Mouse (Mus musculus): ENCODE data around the gene Rps21.

Gene Rps21

GRCm38 (mm10) chr2:180257001-180257521, at the start of gene Rps21:
Gene Rps21, plus strand, starts transcription at chr2:180257377.
- peak; percentile 100 for DNase-seq

DNA sequence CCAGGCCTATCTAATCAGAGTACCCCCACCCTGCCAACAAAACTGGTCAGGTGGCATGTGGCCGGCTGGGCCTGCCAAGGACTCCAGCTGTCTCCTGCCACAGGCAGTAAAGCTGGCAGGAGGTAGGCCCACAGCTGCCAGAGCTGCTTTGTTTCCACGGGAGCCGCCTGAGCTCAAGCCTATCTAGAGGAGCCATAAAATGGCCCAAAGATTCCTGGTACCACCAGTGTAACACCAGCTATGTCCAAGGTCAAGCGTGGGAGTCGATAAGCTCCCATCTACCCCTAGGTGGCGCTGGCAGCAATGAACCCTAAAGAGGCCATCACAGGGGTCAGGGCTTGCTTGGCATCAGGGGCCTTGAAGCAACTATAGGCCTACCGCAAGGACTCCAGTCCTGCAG, 49.3 kb upstream of the Rps21 start:
- peak; percentile 69 for DNase-seq

GRCm38 (mm10) chr2:180208976-180209375, 48.2 kb upstream of the Rps21 start:
- DNase-seq, result no peak

- DNase-seq, result no peak
Observed at GRCm38 (mm10) chr2:180212255-180212654, 44.9 kb upstream of the Rps21 start.

DNA sequence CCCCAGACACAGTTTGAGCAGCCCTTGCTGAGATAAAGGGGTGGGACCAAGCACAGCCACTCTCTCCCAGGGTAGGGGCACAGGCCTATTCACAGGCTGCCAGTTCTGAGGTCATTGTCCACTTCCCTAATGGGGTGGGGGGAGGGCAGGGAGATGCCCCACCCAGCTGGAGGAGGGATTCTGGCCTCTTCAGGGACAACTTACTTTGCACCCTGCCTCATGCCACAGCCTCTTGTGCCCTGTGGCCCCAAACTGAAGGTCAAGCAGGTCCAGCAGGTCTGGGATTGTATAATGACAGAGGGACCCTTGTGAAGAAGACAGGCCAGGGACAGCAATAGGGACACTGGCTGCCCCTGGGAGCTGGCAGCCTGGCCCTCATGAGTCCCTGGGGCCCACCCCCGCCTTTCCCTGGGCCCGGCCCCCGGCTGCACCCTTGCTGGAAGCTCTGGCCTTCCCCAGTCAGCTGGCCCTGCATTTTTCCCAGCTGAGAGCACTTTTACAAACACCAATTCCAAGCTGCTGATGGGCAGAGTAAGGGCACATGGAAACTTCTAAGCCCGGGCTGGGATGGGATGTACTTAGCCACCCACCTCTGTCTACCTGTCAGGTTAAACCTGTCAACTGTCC, 42.7 kb upstream of the Rps21 start:
- DNase-seq, result peak; percentile 37

GRCm38 (mm10) chr2:180215011-180215461, 42.1 kb upstream of the Rps21 start:
- no peak for DNase-seq

- DNase-seq, result no peak
Observed at GRCm38 (mm10) chr2:180215951-180216350, 41.2 kb upstream of the Rps21 start.

DNA sequence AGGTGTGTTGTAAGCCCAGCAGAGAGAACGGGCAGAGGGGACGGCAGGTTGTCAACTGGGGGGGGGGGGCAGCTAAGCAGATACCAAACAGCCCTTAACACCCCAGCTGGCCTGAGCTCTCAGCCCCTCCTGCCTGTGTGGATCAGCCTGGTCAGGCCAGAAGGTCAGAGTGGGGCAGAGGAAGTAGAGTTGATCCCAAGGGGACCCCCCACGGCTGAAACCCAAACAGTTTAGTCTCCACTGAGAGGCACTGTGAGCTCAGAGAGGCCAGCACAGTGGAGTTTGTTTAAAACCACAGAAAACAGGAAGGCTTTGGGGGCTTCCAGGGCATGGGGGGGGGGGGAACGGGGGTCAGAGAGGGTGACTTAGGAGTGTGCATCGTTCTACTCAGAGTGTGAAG, 40.3 kb upstream of the Rps21 start:
- DNase-seq, result no peak

DNA sequence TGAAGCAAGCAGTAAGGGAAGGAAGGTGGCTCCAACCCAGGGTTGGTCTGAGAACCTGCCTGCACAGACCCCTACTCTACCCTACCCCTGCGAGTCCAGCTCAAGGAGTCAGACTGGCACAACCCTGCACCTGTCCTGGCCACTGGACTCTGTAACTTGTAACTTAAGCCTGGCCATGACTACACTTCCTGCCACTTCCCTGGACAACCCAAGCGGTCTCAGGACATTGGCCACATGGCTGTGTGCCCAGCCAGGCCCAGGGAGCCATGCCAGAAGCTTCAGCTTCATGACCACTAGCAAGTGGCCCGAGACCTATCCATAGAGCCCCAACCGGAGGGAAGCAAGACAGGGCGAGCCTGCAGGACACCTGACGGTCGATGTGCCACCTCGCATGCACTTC, 39.6 kb upstream of the Rps21 start:
- no peak for DNase-seq

- no peak for DNase-seq
Observed at GRCm38 (mm10) chr2:180218241-180218640, 38.9 kb upstream of the Rps21 start.

- peak; percentile 36 for DNase-seq
Observed at GRCm38 (mm10) chr2:180218677-180219076, 38.5 kb upstream of the Rps21 start.

DNA sequence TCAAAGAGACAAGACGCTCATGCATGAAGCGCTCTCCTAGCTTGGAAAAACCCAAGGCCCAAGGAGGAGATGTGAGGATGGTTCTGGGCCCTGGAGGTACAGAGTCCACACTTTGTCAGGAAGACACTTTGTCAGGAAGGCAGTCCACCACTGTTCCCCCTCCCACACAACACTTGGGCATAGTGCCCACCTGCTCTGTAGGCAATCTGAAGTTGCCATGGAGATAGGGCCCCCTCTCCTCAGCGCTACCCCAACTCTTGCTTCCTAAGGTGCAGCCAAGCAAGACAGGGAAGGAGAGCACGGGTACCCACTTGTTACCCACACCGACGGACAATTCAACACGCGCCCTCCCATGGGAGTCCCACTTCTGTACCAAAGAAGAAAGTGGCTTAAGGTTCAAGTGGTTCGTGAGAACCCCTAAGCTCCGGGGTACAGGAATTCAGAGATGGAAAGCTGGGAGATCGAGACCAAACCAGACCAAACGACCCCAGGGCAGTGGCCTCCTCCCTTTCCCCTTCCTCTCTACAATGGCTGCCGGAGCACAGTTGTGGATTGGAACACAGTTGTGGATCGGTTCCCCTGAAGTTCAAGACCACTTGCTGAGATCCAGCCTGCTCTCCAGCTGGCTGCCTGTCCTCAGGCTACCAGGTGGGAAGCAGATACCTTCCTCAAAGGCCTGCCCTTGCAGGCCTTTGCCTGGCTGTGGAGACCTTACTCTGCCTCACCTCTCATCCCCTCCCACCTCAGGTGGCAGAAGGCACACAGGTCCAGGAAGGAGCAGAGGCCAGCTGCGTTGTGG, 37.8 kb upstream of the Rps21 start:
- no peak for DNase-seq

DNA sequence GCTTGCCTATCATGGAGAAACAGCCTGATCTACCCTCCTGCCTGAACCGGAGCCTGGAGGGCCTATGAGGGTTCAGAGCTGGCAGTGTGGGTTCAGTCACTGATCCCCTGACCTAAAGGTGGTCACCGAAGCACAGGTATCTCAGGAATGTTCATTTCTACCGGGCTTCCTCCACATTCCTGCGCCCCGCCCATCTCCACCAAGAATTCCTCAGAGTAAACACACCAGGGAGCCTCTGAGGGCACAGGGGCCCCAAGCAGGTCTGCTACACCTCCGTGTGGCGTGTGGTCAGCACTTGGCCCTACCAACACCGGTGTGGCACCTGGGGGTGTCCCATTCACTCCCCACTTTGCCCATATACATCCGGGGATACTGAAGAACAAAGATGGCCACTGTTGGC, 37.0 kb upstream of the Rps21 start:
- DNase-seq, result no peak

DNA sequence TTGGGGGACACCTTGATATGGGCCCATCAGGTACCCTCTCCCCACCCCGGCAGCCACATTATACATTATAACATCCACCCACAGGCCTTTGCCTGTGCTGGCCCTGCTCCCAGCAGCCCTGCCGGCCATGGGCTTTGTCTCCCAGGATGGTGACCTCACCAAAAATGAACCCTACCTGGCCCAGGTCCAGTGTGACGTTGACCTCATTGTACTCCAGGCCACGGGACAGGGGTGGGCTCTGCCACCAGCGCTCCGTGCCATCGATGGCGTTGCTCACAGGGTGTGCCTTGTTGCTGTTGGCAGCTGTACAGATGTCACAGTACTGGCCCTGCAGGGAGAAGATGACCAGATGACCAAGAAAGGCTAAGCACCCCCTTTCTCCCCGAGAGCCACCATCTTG, 36.1 kb upstream of the Rps21 start:
- DNase-seq, result no peak

DNA sequence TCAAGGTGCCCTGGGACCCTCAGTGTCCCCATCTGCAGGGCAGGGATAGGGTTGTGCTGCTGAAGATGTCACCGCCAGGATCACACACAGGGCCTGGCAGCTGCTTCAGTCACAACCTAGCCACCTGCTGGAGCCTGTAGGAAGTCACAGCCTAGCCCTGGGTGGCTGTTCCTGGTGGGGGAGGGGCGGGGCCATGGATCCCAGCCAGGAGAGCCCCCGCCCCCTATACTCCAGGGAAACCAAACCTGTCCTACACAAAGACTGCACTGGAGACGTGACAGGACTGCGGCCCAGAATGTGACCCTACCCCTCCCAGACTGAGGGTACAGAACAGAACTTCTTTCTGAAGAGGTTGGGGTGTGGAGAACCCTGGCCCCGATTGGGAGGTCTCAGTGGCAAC, 34.9 kb upstream of the Rps21 start:
- DNase-seq, result peak; percentile 68

DNA sequence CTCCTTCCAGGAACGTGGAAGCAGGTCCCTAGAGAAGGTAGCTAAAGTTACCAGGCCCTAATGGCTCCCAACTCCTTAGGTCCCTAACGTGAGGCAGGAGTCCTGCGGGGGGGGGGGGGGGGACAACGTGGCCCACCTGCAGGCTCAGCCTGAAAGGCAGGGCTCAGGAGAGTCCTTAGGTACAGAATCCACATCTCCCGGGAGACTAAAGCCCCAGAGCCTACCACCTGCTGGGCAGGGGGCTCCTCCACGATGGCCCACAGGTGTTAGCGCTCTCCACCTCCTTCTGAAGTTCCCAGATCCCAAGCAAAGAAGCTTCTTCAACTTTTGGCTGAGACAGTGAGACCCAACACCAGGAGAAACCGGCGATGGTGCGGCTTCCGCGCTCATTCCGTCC, 32.5 kb upstream of the Rps21 start:
- DNase-seq, result no peak

GRCm38 (mm10) chr2:180225044-180225761, 32.0 kb upstream of the Rps21 start:
- DNase-seq, result peak; percentile 49

GRCm38 (mm10) chr2:180225762-180226378, 31.3 kb upstream of the Rps21 start, which contains the start of gene Lama5:
Gene Lama5, minus strand, starts transcription at chr2:180225859.
- peak; percentile 82 for DNase-seq

DNA sequence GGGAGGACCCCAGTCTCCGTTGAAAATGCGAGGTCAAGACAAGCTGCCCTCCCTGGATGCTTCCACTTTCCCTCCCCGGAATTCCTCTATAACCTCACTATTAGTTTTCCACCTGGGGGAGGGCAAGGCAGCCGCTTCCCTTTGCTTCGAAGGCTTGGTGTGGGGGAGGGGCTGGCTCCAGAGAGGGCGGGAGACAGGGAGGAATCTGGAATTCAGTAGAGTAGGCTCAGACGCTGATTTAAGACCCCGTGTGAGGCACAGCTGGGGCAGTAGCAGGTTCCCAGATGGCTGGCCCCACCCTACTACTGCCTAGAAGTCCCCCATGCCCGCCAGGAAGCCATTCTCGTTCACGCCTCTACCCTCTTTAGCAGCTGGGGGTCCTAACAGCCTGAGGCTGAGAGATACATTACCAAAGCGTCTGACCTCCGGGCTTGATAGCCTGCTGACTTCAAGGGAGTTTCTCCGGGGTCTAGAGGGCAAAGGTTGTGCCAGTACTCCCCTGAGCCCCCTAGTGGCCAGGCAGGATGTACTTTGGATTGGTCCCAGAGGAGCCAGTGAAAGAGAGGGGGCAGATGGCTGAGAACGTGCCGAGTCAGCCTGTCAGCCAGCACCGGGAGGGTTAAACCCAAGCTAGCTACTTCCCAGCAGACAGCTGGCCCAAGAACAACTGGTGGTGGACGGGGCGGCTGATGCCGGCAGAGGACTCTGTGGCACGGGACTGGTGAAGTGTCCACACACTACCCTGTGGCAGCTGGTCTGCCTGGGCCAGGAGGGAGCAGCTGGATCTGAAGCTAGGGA, 29.7 kb upstream of the Rps21 start:
- DNase-seq, result peak; percentile 91

DNA sequence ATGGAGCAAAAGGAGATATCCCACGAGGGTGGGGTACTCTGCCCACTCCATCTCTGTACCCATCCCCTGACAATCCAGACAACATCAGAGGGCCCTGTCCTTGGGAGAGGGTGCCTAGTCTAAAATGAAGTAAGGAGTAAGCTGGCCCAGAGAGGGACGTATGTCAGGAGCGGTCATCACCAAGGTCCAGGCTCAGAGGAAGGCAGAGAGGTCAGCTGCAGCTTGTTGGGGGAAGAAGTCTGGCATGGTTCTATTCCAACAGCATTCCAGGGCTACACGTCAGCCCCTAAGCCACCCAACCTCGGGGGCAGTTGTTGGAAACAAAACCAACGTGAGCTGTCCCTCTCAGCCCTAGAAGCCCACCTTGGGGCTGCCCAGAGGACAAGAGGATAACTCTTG, 29.1 kb upstream of the Rps21 start:
- no peak for DNase-seq

GRCm38 (mm10) chr2:180228592-180228991, 28.6 kb upstream of the Rps21 start:
- no peak for DNase-seq

DNA sequence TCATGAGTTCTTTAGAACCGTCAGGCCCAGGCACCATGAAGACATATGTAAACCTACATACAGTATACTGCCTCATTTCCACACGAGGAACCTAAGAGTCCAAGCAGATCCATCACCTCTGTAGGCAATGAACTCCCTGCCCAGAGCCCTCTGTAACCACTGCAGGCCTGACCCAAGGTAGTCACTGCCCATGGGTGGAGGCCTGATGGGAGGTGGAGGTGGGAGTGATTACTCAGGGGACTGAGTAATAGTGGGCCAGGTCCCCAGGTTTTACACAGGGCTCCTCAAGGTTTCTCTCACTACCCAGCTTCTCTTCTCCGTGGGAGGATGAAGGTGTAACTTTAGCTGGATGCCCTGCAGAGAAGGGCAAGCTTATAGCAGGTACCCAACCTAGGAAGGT, 28.0 kb upstream of the Rps21 start:
- no peak for DNase-seq

Measured in retina, postnatal 1 day (tissue).